Mouse (Mus musculus) thymus, adult 2 months (tissue): ENCODE measurements at regions not wholly inside any gene's neighbourhood (a gene's known extent, or its start where the extent isn't known, plus 50 kb on each side); places are given as distances from the start of the nearest gene placed in this dataset.

ENCODE experiments used
- CTCF ChIP-seq: fragments of 200-500 bp; IDR thresholded peaks from 2 replicates; pipeline ENCODE4 v1.5.1; 2012; ENCODE audit warnings: mild to moderate bottlenecking, control low read depth, low read length, moderate library complexity, borderline replicate concordance; ENCODE audit not compliant: control insufficient read depth, poor library complexity, insufficient read depth; ENCODE audit errors: extremely low read depth
- POLR2A ChIP-seq: fragments of 200-500 bp; IDR thresholded peaks from 2 replicates; pipeline ENCODE4 v1.6.1; 2012; ENCODE audit warnings: mild to moderate bottlenecking, low read length, control low read depth, moderate library complexity; ENCODE audit not compliant: control insufficient read depth, poor library complexity, insufficient read depth; ENCODE audit errors: extremely low read depth

DNA sequence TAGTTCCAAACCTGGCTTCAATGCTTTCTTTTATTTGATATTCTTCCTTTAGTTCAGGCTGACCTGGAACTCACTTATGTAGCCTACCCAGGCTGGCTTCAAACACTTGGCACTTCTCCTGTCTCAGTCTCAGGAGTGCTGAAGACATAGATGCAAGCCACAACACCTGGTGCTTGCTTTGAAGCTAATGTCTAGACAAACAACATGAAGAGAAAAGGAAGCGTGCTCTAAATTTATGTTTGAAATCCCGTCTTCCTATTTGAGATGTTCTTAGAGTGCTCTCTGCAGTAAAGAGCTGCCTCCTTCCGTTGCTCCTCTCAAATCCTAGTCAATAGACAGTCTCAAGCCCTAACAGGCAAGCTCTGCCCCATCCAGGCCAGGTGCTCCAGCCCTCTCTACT lies 68.5 kb downstream of the Enc1 start:
- TF ChIP-seq POLR2A = no peak
- no peak for TF ChIP-seq CTCF
